Mouse (Mus musculus) liver, adult 2 months (tissue): ENCODE results near the gene Myocd. TPM values are rescaled to one million over a fixed set of nuclear protein-coding genes. Genes with fewer than 3 reads are reported as not detected.

Source experiments
- DNase-seq: peaks from one replicate; pipeline ENCODE4 v3.0.0-alpha.2; 2011; ENCODE audit warnings: low read depth, low spot score; ENCODE audit errors: extremely low read depth
- H3K27ac ChIP-seq: fragments of 200-500 bp; replicated peaks from 2 replicates; pipeline ENCODE4 v1.5.1; 2012; ENCODE audit warnings: low read depth, mild to moderate bottlenecking, control low read depth, inconsistent platforms, low read length; ENCODE audit not compliant: insufficient read depth
- H3K27me3 ChIP-seq: fragments of 200-500 bp; 2 replicates; pipeline ENCODE4 v1.6.1; 2012; ENCODE audit warnings: mild to moderate bottlenecking, moderate library complexity, low read length, inconsistent platforms; ENCODE audit not compliant: control insufficient read depth, insufficient read depth
- H3K36me3 ChIP-seq: fragments of 200-500 bp; 2 replicates; pipeline ENCODE4 v1.6.1; 2012; ENCODE audit warnings: low read length, inconsistent platforms; ENCODE audit not compliant: control insufficient read depth, insufficient read depth
- H3K4me1 ChIP-seq: fragments of 200-500 bp; 2 replicates; pipeline ENCODE4 v1.6.1; 2011; ENCODE audit warnings: low read length; ENCODE audit not compliant: control insufficient read depth, insufficient read depth
- H3K4me3 ChIP-seq: fragments of 200-500 bp; 2 replicates; pipeline ENCODE4 v1.5.1; 2011; ENCODE audit warnings: low read depth, mild to moderate bottlenecking, control low read depth, low read length, moderate library complexity; ENCODE audit not compliant: insufficient read depth
- H3K79me2 ChIP-seq: fragments of 200-500 bp; 2 replicates; pipeline ENCODE4 v1.6.1; 2012; ENCODE audit warnings: inconsistent platforms, mild to moderate bottlenecking, low read length, moderate library complexity; ENCODE audit not compliant: control insufficient read depth, insufficient read depth
- H3K9ac ChIP-seq: fragments of 200-500 bp; 2 replicates; pipeline ENCODE4 v1.6.1; 2012; ENCODE audit warnings: low read depth, mild to moderate bottlenecking, control low read depth, inconsistent platforms, low read length
- CTCF ChIP-seq: fragments of 200-500 bp; IDR thresholded peaks from 2 replicates; pipeline ENCODE4 v1.5.1; 2011; ENCODE audit warnings: low read depth, low read length, control low read depth
- POLR2A ChIP-seq: fragments of 200-500 bp; IDR thresholded peaks from 2 replicates; pipeline ENCODE4 v1.6.1; 2011; ENCODE audit warnings: low read length, control low read depth; ENCODE audit not compliant: insufficient read depth; ENCODE audit errors: extremely low read depth
- WGBS: fragments of 180-500 bp; shearing (Covaris S2); methylation state at CpG from one replicate; pipeline ENCODE4 v1.1.7; 2018; 5-methylcytosine and 5-hydroxymethylcytosine counted together
- polyA plus RNA-seq: library from polyadenylated mRNA; depleted of rRNA; stranded (reverse); fragments of >200 nt; gene quantifications from 2 replicates; pipeline ENCODE4 v1.2.3, GENCODE M21; 2012
- total RNA-seq: library from RNA; depleted of rRNA; stranded (reverse); fragments of >200 nt; gene quantifications from 2 replicates; pipeline ENCODE4 v1.2.3, GENCODE M21; 2014

Gene Myocd
- total and polyA plus RNA-seq, 2 experiments, result under 0.01 to 0.05 TPM

DNA sequence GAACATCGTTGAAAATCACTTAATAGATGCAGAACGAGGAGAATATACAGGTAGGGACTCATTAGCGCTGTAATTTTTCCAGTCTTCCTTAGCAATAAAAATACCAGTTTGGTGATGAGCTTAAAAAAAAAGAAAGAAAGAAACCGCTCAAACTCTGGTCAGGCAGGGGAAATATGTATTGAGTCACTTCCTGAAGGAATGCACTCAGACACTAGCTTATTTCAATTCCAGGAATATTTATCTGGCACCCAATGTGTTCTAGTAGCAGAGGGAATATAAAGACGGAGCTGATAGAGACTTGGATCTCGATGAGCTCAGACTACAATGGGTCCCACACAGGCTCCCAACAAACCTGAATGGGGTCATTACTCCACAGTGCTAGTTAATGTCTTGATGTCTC, 5.7 kb upstream of the Myocd start:
- Histone ChIP-seq H3K4me3 (no peak overlapping the region), H3K79me2 (no peaks in the 10 kb centered on the region), H3K36me3 (no peaks in the 10 kb centered on the region), H3K27me3 (peaks cover 2% of the 10 kb centered on the region; the same call in 1 of the 2 replicates), H3K9ac (no peak overlapping the region), H3K27ac (no peak overlapping the region), H3K4me1 (no peaks in the 10 kb centered on the region)
- DNase-seq, result no peak
- TF ChIP-seq CTCF, result no peak
- no peak for TF ChIP-seq POLR2A
- WGBS, result 71% methylated on average over 6 of the region's 6 CpGs

DNA sequence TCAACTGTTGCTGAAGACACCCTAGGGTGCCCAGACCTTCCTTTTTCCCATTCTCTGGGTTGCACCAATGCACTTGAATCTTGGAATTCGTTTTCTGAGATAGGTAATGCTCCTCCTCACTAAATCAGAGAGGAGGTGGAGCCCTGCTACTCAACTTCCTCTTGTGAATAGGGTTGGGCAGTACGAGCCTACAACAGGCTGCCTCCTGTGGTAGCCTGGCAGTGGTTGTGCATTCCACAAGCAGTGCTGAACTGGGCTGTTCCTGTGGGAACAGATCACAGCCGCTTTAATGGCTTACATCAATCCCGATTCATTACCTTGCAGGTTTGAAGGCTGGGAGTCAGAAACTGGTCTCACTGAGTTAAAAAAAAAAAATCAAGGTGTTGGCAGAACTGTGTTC, 1.2 kb upstream of the Myocd start:
- no peak for DNase-seq
- Histone ChIP-seq H3K4me3 (no peak overlapping the region), H3K4me1 (no peaks in the 10 kb centered on the region), H3K27me3 (no peaks in the 10 kb centered on the region), H3K36me3 (no peaks in the 10 kb centered on the region), H3K9ac (no peak overlapping the region), H3K27ac (no peak overlapping the region), H3K79me2 (no peaks in the 10 kb centered on the region)
- WGBS, result 26% methylated on average over 4 of the region's 4 CpGs
- no peak for TF ChIP-seq POLR2A
- TF ChIP-seq CTCF, result no peak

DNA sequence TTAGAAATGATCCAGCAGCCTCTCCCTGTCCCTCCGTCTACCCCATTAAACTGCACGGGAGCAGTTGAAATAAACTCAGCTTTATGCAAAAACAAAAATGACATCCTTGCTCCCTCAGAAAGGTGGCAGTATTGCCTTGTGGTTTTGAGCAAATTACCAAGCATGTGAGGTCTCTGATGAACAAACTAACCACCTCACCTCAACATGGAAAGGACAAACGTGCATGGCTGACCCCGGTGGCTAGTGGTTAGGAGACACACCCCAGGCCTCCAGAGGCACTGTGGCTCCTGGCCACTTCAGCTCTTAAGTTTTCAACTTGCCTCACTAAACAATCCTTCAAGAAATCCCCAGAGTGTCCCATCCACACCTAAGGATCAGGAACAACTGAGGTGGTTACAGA, 1.5 kb downstream of the Myocd start:
- Histone ChIP-seq H3K79me2 (no peaks in the 10 kb centered on the region), H3K27ac (no peak overlapping the region), H3K27me3 (no peaks in the 10 kb centered on the region), H3K4me1 (no peaks in the 10 kb centered on the region), H3K36me3 (no peaks in the 10 kb centered on the region), H3K9ac (no peak overlapping the region), H3K4me3 (no peak overlapping the region)
- DNase-seq, result no peak
- WGBS, result 48% methylated on average over 4 of the region's 4 CpGs
- TF ChIP-seq CTCF (no peak), POLR2A (no peak)

DNA sequence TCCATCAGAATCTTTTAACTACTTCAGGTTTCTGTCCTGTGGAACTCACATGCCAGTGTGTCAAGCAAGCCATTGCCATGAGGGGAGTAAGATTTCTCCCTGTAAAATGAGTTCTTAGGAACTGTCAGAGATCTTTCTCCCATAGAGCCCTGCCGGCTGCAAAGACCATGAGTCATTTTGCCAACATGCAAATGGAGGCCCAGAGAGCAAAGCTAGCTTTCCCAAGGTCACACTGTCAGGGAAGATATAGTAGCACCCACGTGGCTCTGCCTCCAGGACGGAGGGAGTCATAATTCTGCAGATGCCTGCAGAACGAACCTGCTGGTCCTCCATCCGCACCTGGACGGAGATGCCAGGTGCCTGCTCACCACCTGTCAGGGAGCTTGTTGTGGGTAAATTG, 6.3 kb downstream of the Myocd start:
- Histone ChIP-seq H3K79me2 (no peaks in the 10 kb centered on the region), H3K4me1 (no peaks in the 10 kb centered on the region), H3K36me3 (no peaks in the 10 kb centered on the region), H3K27ac (no peak overlapping the region), H3K4me3 (no peak overlapping the region), H3K9ac (no peak overlapping the region), H3K27me3 (no peaks in the 10 kb centered on the region)
- TF ChIP-seq POLR2A, result no peak
- no peak for TF ChIP-seq CTCF
- 57% methylated on average over 6 of the region's 6 CpGs for WGBS
- no peak for DNase-seq

DNA sequence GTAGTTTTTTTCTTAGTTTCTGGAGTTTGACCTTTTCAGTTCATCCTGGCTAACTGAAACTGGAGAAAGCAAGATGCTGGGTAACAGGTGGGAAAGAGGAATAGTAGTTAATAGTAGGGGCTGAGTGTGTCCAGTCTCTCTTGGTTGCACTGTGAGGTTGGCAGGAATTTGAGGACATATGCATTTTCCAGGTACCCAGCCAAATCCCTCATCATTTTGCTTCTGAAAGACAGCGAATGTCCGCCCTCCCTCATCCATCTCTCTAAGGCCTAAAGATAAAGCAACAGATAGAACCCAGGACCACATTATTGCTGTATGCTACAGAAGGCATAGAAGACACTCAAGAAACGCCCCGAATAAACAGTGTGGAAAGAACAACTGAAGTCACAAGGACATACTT, 10.8 kb downstream of the Myocd start:
- H3K27ac ChIP-seq, result no peak overlapping the region
- H3K9ac ChIP-seq, result no peak overlapping the region
- DNase-seq, result no peak
- H3K4me1 ChIP-seq, result no peaks in the 10 kb centered on the region
- 90% methylated on average over 4 of the region's 4 CpGs for WGBS
- no peak for TF ChIP-seq CTCF
- TF ChIP-seq POLR2A, result no peak
- no peaks in the 10 kb centered on the region for H3K79me2 ChIP-seq
- no peaks in the 10 kb centered on the region for H3K36me3 ChIP-seq
- H3K27me3 ChIP-seq, result no peaks in the 10 kb centered on the region
- H3K4me3 ChIP-seq, result no peak overlapping the region

DNA sequence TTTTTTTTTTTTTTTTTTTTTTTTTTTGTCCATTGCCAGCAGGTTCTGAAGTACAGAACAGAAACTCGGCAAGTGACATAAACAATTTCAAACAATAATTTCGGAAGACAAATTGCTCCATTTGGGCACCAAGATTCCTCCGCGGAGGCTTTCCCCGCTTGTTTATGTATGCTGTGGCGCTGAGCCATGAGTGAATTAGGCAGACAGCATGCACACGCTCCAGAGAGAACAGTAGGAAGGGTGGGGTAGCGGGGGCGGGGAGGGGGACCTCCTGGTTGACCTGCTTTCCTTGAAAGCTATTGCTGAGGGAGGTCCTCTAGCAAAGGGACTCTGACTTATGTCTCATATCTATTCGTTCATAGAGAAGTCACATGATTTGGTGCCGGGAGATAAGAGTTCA, 13.6 kb downstream of the Myocd start:
- Histone ChIP-seq H3K4me1 (no peaks in the 10 kb centered on the region), H3K79me2 (no peaks in the 10 kb centered on the region), H3K4me3 (no peak overlapping the region), H3K27me3 (no peaks in the 10 kb centered on the region), H3K27ac (no peak overlapping the region), H3K36me3 (no peaks in the 10 kb centered on the region), H3K9ac (no peak overlapping the region)
- no peak for DNase-seq
- TF ChIP-seq POLR2A (no peak), CTCF (no peak)
- WGBS, result 77% methylated on average over 11 of the region's 11 CpGs
